Mouse (Mus musculus): ENCODE results near the gene Pth.

The Pth gene

GRCm38 (mm10) chr7:113388470-113388869 lies at the start of gene Pth:
TSS of gene Pth (minus strand) at chr7:113388570.
- no peak for DNase-seq (ENCODE audit: low read depth)

GRCm38 (mm10) chr7:113436312-113436711 lies 47.9 kb upstream of the Pth start:
- DNase-seq (ENCODE audit: low read depth) = peak; percentile 93

GRCm38 (mm10) chr7:113434286-113434685 lies 45.9 kb upstream of the Pth start:
- peak; percentile 79 for DNase-seq (ENCODE audit: low read depth)

- no peak for DNase-seq (ENCODE audit: low read depth)
These were observed 45.1 kb upstream of the Pth start for GRCm38 (mm10) chr7:113433451-113433850.

- DNase-seq (ENCODE audit: low read depth) = no peak
These were observed 44.5 kb upstream of the Pth start for GRCm38 (mm10) chr7:113432891-113433290.

GRCm38 (mm10) chr7:113420771-113421170 lies 32.4 kb upstream of the Pth start:
- DNase-seq (ENCODE audit: low read depth) = no peak

GRCm38 (mm10) chr7:113419070-113419782 lies 30.9 kb upstream of the Pth start:
- DNase-seq (ENCODE audit: low read depth) = peak; percentile 80

GRCm38 (mm10) chr7:113416536-113416935 lies 28.2 kb upstream of the Pth start:
- no peak for DNase-seq (ENCODE audit: low read depth)

GRCm38 (mm10) chr7:113415256-113415655 lies 26.9 kb upstream of the Pth start:
- DNase-seq (ENCODE audit: low read depth) = no peak

- DNase-seq (ENCODE audit: low read depth) = peak; percentile 5
These were observed 20.3 kb upstream of the Pth start for GRCm38 (mm10) chr7:113408712-113409111.

GRCm38 (mm10) chr7:113398083-113398482 lies 9.7 kb upstream of the Pth start:
- DNase-seq (ENCODE audit: low read depth) = no peak

- DNase-seq (ENCODE audit: low read depth) = no peak
These were observed 8.3 kb upstream of the Pth start for GRCm38 (mm10) chr7:113396661-113397060.

- DNase-seq (ENCODE audit: low read depth) = no peak
These were observed 3.2 kb upstream of the Pth start for GRCm38 (mm10) chr7:113391619-113392018.

GRCm38 (mm10) chr7:113377875-113378658 lies 10.3 kb downstream of the Pth start:
- DNase-seq (ENCODE audit: low read depth) = peak; percentile 95

- DNase-seq (ENCODE audit: low read depth) = no peak
These were observed 15.7 kb downstream of the Pth start for GRCm38 (mm10) chr7:113372682-113373081.

- DNase-seq (ENCODE audit: low read depth) = peak; percentile 82
These were observed 18.6 kb downstream of the Pth start for GRCm38 (mm10) chr7:113369620-113370340.

- peak; percentile 97 for DNase-seq (ENCODE audit: low read depth)
These were observed 19.4 kb downstream of the Pth start, which contains the start of gene Btbd10 for GRCm38 (mm10) chr7:113368746-113369619. TSS of gene Btbd10 (minus strand) at chr7:113369392.

GRCm38 (mm10) chr7:113367440-113367839 lies 20.9 kb downstream of the Pth start:
- DNase-seq (ENCODE audit: low read depth) = no peak

GRCm38 (mm10) chr7:113349089-113349488 lies 39.3 kb downstream of the Pth start:
- DNase-seq (ENCODE audit: low read depth) = no peak

GRCm38 (mm10) chr7:113347694-113348093 lies 40.7 kb downstream of the Pth start:
- no peak for DNase-seq (ENCODE audit: low read depth)

- DNase-seq (ENCODE audit: low read depth) = peak; percentile 67
These were observed 41.1 kb downstream of the Pth start for GRCm38 (mm10) chr7:113347271-113347670.
